Mouse (Mus musculus): ENCODE data around the gene Tmem251.

- TF ChIP-seq POLR2A (IDR thresholded peaks at IDR 0.05; ENCODE audit: borderline replicate concordance, low read depth, low read length) (no peak), CTCF (IDR thresholded peaks at IDR 0.05; ENCODE audit: low read depth, low read length) (no peak)
These were observed 48.0 kb upstream of the Tmem251 start for GRCm38 (mm10) chr12:102695369-102696239.

Data from bone marrow macrophage, adult 2 months (primary cell).